Mouse (Mus musculus) spleen, postnatal 14 days (tissue): Measurements from ENCODE around the gene Pced1b.
"Not testable (repeated sequence)": the region's sequence is repeated elsewhere in the genome, so short reads cannot be mapped to it uniquely, and the experiment has no call there.

Experiments
- DNase-seq, 2 experiments: peaks; one replicate each; pipeline ENCODE4 v3.0.0; 2021 to 2022; ENCODE audit warnings: low spot score in 2 of 2

The Pced1b gene

DNA sequence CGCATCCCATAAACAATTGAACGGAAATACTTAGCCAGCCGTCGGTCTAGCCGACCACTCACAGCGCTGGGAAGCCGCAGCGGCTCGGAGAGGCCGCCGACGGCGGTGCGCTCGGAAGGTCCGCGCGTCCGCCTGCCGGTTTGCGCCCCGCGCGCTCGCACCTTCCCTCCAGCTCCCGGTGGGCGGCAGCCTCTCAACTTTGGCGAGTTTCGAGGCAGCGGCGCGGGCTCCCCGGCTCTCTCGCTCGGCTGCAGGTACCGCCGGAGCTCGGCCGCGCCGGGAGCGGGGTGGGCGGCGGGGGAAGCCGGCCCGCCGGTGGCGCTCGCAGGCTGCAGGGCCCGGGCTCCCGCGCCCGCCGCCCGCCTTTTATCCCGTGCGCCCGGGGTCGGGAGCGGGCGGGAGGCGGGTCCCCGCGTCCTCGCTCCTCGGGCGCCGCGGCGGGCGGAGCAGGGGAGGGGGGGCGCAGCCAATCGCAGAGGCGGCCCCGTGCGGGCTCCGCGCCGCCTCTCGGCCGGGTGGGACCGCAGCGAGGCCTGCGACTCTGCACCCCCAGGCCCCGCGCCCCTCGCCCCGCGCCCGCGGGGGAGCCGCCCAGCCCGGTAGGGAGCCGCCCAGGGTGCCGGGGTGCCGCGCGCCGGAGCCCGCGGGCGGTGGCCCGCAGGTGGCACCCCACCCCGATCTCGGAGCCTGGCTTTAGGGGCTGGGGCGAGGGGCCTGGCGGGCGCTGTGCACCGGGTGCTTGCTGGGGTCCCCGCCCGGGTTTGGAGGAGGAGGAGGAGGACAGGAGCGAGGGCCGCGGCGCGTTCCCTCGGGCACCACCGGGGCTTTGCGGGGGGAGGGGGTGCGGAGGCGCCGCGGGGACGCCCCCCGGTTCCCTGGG is at the start of gene Pced1b, which contains the start of gene Amigo2:
TSS of gene Pced1b (plus strand) at position 197 of the 880 bp plus-strand sequence.
TSS of gene Amigo2 (minus strand) at position 377 of the 880 bp plus-strand sequence.
- peak; percentile 30 to 60 for DNase-seq

GRCm38 (mm10) chr15:97204889-97205288 is 42.0 kb upstream of the Pced1b start:
- no peak for DNase-seq

GRCm38 (mm10) chr15:97205776-97206175 is 41.1 kb upstream of the Pced1b start:
- DNase-seq: no peak

DNA sequence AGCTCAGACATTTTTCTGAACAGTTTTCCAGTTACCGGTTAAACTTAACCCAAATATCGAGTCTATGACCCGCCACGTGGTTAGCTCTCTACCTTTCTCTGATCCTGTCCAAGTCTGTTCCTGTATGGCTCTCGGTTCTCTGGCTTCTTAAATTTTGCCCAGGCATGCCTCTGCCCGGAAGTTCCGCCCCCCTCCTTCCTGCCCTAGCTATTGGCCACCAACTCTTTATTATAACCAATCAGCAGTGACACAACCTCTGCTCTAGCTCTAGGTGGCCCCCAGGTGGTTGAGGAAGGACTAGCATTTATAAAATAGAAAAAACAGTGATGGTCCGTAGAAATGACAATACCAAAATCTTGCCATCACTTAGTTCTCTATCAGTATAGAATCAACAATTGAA is 40.4 kb upstream of the Pced1b start:
- no peak for DNase-seq

- not testable (repeated sequence) for DNase-seq
Measured at GRCm38 (mm10) chr15:97209754-97210153, 37.2 kb upstream of the Pced1b start.

GRCm38 (mm10) chr15:97212501-97213477 is 34.1 kb upstream of the Pced1b start:
- no peak for DNase-seq

DNA sequence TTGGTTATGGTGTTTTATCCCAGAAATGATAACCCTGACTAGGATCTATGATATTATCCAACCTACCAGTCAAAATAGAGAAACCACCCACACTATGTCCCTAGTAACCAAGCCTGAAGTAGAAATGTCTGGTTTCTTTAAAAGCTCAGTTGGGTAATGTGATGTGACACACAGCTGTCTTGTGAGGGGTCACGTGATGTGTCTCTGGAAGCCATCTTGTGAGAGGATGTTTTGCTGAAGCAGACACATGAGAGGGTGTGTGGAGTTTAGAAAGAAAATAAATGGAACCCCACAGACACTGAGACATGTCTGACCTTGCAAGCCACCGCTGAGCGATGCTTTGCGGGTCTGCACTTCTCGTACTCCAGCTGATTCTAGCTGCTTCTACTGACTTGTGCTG is 30.1 kb upstream of the Pced1b start:
- no peak for DNase-seq

- DNase-seq: no peak
Measured at GRCm38 (mm10) chr15:97223431-97223830, 23.5 kb upstream of the Pced1b start.

GRCm38 (mm10) chr15:97224003-97224402 is 22.9 kb upstream of the Pced1b start:
- DNase-seq: no peak

- DNase-seq: no peak
Measured at GRCm38 (mm10) chr15:97229494-97230077, 17.3 kb upstream of the Pced1b start.

- DNase-seq: no peak
Measured at GRCm38 (mm10) chr15:97234076-97234475, 12.8 kb upstream of the Pced1b start.

DNA sequence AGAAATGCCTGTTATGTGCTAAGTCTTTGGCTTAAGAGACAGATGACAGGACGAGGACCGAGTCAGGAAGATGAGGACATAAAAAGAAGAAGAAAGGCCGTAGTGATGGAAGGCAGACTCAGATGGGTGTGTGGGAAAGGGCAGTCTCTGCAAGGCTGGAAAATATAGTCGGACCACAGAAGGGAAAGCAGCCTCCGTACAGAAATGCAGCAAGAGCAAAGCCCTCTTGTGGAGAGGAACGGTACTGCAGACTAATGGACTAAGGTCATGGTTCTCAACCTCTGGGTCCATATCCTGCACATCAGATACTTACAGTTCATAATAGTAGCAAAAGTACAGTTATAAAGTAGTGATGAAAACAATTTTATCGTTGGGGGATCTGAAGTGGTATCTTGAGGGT is 11.7 kb upstream of the Pced1b start:
- peak in 1 of 2 experiments; percentile 56 for DNase-seq

GRCm38 (mm10) chr15:97236943-97237342 is 10.0 kb upstream of the Pced1b start:
- DNase-seq: peak; percentile 38 to 61

DNA sequence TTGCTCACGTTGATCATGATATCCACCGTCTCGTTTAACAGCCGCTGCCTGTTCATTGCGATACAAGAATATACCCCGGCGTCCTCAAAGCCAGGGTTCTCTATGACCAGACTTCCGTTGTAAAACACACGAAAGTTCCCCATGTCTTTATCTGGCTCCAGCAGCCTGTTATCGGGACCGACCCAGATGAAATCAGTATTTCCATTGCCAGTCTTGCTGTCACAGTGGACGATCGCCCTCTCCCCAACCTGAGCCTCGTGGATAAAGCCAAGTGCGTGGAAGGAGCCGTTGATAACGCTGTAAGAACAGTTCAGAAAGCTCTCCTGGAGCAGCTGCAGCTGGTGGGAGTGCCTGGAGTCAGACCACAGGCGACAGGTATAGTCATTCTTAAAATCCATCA is 1.5 kb upstream of the Pced1b start:
- no peak for DNase-seq

- DNase-seq: no peak
Measured at GRCm38 (mm10) chr15:97246256-97246655, 651 bp upstream of the Pced1b start.

GRCm38 (mm10) chr15:97247791-97248161 is 869 bp downstream of the Pced1b start:
- no peak for DNase-seq

GRCm38 (mm10) chr15:97248296-97248695 is 1.4 kb downstream of the Pced1b start:
- no peak for DNase-seq

- no peak for DNase-seq
Measured at GRCm38 (mm10) chr15:97249322-97249721, 2.4 kb downstream of the Pced1b start.

DNA sequence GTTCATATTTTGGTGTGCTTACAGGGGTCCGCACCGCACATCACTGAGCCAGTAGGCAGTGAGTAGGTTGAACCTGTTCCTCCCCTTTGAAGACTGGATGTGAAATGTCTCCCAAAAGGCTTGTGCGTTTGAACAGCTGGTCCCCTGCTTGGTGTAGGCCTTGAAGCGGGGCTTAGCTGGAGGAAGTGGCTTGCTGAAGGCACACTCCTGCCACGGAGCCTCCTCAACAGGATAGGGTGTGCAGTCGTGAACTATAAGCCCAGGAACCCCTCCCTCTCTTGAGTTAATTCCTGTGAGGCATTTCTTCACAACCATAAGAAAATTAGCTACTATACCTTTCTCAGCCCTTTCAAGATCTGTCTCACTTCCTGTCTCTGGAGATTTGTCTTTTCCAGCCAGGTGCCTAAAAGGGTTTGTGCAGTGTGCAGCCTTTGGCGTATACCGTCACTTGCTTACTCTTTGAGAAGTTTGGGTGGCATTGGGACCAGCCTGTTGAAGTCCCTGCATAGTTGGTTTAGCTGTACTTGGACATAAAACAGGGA is 5.7 kb downstream of the Pced1b start:
- no peak for DNase-seq

GRCm38 (mm10) chr15:97254375-97254774 is 7.5 kb downstream of the Pced1b start:
- DNase-seq: no peak

- no peak for DNase-seq
Measured at GRCm38 (mm10) chr15:97255800-97256199, 8.9 kb downstream of the Pced1b start.

DNA sequence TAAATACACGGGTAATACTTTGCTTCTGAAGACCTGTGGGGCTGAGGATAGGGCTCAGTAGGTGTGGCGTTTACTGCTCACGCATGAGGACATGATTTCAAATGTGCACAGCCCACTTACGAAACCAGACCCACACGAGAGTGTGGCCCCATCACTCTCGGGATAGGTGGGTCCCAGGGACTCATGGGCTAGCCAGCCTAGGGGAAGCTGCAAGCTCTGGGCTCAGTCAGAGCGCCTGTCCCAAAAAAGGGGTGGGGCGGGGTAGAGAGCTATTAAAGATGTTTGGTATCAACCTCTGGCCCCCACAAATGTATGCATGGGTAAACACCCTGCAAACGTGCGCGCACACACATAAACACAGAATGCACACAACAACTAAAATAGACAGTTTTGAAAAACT is 9.5 kb downstream of the Pced1b start:
- DNase-seq: no peak
